Mouse (Mus musculus) kidney, postnatal 36 days (tissue): ENCODE data around the gene Vps45.
"Not testable (repeated sequence)": the region's sequence is repeated elsewhere in the genome, so short reads cannot be mapped to it uniquely, and the experiment has no call there.

Experiments
- DNase-seq, 2 experiments: peaks; one replicate each; pipeline ENCODE4 v3.0.0; 2021 to 2022; ENCODE audit warnings: mixed read lengths in 2 of 2

The Vps45 gene

GRCm38 (mm10) chr3:95994975-95995801, 63.1 kb downstream of the Vps45 start:
- no peak for DNase-seq

GRCm38 (mm10) chr3:95994381-95994846, 63.9 kb downstream of the Vps45 start:
- DNase-seq, result no peak

DNA sequence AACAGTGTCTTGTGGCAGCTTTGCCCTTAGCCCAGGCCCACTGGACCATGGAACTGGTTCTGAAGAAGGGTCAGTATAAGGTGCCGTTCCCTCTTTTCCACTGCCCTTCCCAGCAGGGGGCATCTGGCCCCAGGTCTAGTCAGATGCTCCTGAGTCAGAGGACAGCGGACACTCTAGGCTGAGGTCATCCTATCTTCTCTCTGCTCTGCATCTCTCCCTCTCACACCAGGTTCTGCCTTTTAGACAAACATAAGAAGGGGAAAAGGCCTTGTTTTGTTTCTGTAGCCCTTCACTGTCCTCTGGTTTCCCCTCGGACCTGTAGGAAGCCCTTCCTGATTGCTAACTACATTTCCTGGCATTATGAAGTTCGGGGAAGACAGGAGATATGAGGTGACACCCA, 64.4 kb downstream of the Vps45 start:
- peak; percentile 70 to 72 for DNase-seq

DNA sequence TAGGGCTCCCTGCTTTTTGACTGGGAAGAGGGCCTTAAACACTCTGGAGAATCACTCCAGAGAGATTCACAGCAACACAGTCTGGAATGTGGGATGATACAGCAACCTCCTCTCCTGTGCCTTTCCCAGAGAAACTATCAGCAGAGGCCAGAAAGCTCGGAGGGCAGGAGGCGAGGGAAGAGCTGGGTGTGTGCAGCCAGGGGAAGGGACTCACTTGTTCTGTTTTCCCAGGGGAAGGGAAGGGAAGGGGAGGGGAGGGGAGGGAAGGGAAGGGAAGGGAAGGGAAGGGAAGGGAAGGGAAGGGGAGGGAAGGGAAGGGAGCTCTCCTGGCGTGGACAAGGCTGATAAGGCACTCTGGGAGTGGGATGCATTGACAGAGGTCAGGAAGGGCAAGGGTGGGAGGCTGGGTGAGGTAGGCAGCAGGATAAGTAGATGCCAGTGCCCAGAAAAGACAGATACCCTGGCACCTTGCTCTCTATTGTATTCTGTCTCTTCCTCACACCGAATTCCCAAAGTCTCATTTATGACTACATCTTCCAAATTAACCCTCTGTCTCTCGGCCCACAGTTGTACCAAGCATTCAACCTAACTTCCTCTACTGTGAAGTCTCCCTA, 65.2 kb downstream of the Vps45 start:
- peak; percentile 29 to 44 for DNase-seq

DNA sequence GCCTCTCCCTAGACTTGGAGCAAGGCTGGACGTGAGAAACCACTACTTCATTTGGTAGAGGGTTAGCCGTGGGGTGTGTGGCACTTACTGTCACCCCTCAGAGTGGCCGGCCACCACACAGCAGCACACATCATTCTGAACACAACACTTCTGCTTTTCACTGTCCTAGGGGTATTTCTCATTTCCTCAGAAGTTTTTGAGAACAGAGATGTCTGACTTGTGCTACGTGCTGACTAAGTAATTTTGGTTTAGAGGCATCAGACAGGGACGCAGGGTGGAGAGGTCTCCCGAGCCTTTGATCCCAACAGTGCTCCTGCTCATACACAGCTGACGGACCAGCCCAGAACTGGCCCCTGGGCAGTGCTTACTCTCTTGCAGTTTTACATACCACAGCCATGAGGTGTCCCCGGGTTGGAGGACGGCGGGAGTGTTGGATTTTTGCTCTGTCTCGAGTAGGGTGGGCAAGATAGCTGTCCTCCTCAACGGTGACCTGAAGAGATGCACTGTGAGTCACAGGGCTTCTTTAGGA, 67.8 kb downstream of the Vps45 start:
- DNase-seq, result no peak

- DNase-seq, result peak; percentile 72 to 77
Observed at GRCm38 (mm10) chr3:95988969-95989368, 69.3 kb downstream of the Vps45 start.

- DNase-seq, result no peak
Observed at GRCm38 (mm10) chr3:95988138-95988537, 70.1 kb downstream of the Vps45 start.

DNA sequence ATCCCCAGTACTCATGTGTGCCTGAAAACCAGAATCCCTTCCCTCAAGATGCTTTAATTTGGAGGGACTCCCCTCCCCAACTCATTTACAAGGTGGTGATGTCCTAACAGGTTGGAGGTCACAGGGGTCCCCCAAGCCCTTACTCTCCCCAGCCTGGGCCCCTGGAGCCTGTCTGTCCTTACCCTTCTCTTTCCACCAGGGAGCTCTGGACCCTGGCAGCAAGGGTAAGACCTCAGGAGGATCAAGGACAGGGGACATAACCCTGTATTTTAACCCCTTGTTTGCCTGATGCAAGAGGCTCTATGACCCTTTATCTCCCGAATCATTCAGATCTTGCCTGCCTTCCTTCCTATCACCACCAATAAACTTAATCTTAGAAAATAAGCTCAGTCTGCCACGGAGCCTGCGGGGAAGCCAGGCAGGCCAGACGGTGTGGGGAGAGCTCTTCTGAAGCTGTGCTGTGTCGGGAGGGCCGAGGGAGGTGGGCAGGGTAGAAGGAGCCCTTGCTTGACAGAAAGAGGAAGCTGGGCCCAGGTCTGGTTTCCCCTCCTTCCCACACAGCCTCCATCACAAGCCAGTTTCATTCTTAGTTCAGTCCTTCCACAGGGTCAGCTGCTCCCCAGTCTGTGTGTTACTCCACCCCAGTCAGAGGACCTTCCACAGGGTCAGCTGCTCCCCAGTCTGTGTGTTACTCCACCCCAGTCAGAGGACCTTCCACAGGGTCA, 70.7 kb downstream of the Vps45 start:
- no peak for DNase-seq

DNA sequence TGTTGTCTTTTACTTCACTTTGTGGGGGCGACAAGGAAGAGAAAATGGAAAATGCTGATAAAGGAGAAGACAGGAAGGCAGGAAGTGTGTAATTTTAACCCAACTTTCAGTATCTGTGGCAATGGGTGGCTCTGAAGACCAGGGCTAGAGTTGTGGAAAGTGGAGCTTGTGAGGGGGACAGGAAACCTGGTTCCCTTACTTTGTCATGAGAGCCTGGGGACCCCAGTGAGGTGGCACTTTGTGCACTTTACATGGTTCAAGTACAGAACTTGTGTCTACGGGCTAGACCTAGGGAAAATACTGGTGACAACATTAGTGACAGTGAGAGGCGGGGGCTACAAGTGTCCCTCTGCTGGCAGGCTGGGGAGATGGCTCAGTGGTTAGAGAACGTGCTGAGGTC, 71.3 kb downstream of the Vps45 start:
- no peak for DNase-seq

DNA sequence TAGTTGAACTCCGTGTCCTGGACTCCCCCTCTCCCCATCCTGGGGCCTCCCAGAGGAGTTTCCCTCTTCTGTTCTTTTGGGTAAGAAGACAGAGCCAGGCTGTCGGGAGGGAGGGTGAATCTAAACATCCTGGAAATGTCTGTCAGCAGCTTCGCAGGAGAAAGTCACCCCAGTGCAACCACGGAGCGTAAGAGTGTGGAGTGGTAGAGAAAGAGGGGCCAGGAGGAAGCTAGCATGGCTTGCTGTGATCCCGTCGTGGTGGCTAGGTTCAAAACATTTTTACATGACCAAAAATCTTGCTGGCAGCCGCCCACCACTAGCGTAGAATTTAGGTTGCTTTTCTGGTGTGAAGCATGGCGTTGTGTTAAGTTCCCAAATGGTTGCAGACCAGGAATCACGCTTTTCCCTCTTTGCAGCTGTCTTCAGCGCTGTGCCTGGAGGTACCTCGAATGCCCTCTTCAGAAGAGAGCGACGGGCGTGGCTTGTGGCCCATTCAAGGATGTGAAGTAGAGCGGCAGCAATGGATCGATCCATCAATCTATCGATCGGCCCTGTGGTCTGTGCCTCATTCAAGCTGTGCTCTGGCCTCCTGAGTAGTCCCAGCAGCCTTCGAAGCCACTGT, 72.2 kb downstream of the Vps45 start:
- DNase-seq, result peak in 1 of 2 experiments; percentile 52

GRCm38 (mm10) chr3:95985209-95986000, 72.9 kb downstream of the Vps45 start:
- peak; percentile 56 to 65 for DNase-seq

DNA sequence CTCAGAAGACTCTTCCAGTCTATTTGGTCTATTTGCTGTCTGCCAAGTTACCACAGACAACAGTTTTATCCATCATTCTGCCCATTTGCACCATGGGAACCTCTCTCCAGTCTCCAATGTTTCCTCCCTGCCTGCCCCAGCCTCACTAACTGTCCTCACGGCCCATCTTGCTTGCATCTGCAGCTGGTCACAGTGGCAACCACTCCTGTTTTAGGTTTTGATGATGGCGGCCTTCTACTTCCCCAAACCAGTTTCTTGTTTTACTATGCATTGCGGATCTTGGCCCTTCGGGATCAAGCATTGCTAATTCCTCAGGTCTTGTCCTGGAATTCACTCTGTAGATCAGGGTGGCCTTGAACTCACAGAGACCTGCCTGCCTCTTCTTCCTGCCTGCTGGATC, 76.1 kb downstream of the Vps45 start:
- DNase-seq, result no peak

GRCm38 (mm10) chr3:95980276-95980970, 77.8 kb downstream of the Vps45 start:
- no peak for DNase-seq

- peak in 1 of 2 experiments; percentile 48 for DNase-seq
Observed at GRCm38 (mm10) chr3:95978265-95978664, 80.0 kb downstream of the Vps45 start.

DNA sequence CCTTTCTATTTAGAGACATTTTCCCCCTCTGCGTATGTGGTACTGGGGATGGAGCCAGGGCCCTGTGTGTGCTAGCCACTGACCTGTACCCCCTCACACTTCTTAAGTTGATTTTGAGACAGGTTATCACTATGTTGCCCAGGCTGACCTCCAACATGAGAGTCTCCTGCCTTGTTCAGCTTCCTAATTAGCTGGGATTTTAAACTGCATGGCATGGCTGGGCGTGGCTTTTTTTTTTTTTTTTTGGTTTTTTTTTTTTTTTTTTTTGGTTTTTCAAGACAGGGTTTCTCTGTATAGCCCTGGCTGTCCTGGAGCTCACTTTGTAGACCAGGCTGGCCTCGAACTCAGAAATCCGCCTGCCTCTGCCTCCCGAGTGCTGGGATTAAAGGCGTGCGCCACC, 80.7 kb downstream of the Vps45 start:
- DNase-seq, result not testable (repeated sequence)

DNA sequence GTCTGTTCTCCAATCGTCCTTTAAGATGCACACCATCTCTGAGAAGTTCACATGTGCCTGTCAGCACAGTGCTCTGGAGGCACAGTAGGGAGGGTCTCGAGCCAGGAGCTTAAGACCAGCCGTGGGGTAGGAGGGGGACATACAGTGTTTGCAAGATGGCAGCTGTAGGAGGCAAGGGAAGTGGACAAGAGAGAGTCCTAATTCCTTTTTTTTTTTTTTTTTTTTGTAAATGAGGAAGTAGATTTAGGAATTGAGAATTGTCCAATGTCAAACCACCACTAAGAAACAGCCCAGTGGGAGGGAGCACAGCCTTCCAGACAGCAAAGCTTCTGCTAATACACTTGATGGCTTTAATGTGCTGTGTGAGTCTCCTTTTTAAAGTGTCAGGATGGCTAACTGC, 81.2 kb downstream of the Vps45 start:
- no peak for DNase-seq

DNA sequence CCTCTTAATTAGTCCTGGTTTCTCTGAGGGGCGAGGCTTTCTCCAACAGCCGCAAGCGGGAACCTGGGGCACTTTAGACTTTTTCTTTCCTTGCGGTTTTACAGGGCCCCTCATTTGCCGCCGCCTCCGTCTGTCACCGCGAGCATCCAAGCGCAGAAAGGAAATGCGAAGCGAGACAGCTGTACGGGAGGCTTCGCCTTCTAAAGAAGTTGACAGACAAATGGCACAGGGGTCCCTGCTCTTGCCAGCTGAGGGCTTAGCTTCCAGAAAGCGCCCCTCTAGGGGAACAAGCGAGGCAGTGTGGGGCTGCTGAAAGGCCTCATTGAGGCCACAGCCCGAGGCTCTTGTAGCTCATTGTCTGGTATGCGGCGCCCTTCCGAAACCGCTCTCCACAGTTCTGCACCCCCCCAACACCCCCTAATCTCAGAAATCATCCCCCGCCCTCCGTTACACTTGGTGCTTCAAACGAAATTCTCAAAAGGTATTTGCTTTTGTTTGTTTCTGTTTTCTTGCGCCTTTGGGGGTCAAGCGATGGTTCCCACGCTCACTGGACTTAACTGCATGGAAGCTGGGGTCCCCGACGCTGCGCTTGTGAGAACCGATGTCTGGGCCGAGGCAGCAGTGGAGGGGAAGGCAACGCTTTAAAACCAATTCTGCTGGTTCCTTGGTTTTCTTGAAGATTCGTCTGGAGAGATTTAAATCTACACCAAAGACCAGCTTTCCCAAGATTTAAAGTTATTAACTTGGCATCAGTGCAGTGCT, 85.2 kb downstream of the Vps45 start:
- no peak for DNase-seq

GRCm38 (mm10) chr3:95972251-95972872, 85.9 kb downstream of the Vps45 start:
- no peak for DNase-seq

GRCm38 (mm10) chr3:95970661-95971060, 87.6 kb downstream of the Vps45 start:
- not testable (repeated sequence) for DNase-seq

DNA sequence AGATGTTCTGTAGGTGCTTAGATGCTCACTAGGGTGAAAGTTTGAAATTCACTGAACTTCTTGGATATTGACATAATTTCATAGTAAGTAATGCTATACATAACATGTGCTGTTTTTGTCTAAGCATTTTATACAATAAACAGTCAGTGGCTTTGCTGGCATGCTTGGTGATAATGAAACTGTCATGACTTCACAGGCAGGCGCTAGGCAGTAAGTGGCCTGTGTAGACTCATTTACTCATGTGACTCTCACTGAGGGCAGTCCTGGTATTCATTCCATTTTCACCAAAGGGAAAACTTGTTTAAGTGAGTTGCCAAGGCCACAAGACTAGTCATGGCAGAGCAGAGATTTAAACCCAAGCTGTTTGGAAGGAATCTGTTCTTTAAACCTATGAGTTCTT, 89.0 kb downstream of the Vps45 start:
- no peak for DNase-seq
